Mouse (Mus musculus) limb, embryonic 11.5 days (tissue): ENCODE data around the gene Fignl1. TPM values are rescaled to one million over a fixed set of nuclear protein-coding genes. Genes with fewer than 3 reads are reported as not detected.

ENCODE experiments used
- ATAC-seq: fragments of 200-750 bp; cut with Nextera tagmentation; 2 replicates; pipeline ENCODE4 v1.8.0; 2017; ENCODE audit warnings: low read depth; ENCODE audit not compliant: insufficient number of reproducible peaks, low FRiP score, low TSS enrichment
- DNase-seq: peaks from one replicate; pipeline ENCODE4 v3.0.0-alpha.2; 2015; ENCODE audit warnings: low spot score
- H3K27ac ChIP-seq: fragments of 300-500 bp; sonication (generic); replicated peaks from 2 replicates; pipeline ENCODE4 v1.5.1; 2014; ENCODE audit warnings: low read depth, mild to moderate bottlenecking, low read length
- H3K27me3 ChIP-seq: fragments of 300-500 bp; sonication (generic); 2 replicates; pipeline ENCODE4 v1.6.1; 2014; ENCODE audit warnings: mild to moderate bottlenecking, low read length, mixed read lengths; ENCODE audit not compliant: control insufficient read depth, insufficient read depth
- H3K36me3 ChIP-seq: fragments of 300-500 bp; sonication (generic); 2 replicates; pipeline ENCODE4 v1.6.1; 2014; ENCODE audit warnings: mild to moderate bottlenecking, low read length, moderate library complexity, mixed read lengths; ENCODE audit not compliant: control insufficient read depth, insufficient read depth
- H3K4me1 ChIP-seq: fragments of 300-500 bp; sonication (generic); 2 replicates; pipeline ENCODE4 v1.6.1; 2014; ENCODE audit warnings: low read length, mixed read lengths; ENCODE audit not compliant: control insufficient read depth, insufficient read depth
- H3K4me2 ChIP-seq: fragments of 300-500 bp; sonication (generic); 2 replicates; pipeline ENCODE4 v1.6.1; 2014; ENCODE audit warnings: low read depth, mild to moderate bottlenecking, moderate library complexity; ENCODE audit not compliant: severe bottlenecking
- H3K4me3 ChIP-seq: fragments of 300-500 bp; sonication (generic); 2 replicates; pipeline ENCODE4 v1.5.1; 2014; ENCODE audit warnings: low read depth, low read length
- H3K9ac ChIP-seq: fragments of 300-500 bp; sonication (generic); 2 replicates; pipeline ENCODE4 v1.6.1; 2014; ENCODE audit warnings: mild to moderate bottlenecking, low read length
- H3K9me3 ChIP-seq: fragments of 300-500 bp; sonication (generic); 2 replicates; pipeline ENCODE4 v1.6.1; 2016; ENCODE audit warnings: low read length; ENCODE audit not compliant: control insufficient read depth
- WGBS: fragments of 180-500 bp; shearing (Covaris S2); extraction: QIAGEN DNeasy Blood & Tissue Kit; methylation state at CpG from one replicate; pipeline ENCODE4 v1.1.7; 2014; 5-methylcytosine and 5-hydroxymethylcytosine counted together
- polyA plus RNA-seq: library from polyadenylated mRNA; unstranded; fragments of >200 nt; fragmentation: Nextera tagmentation; extraction: Ambion mirVana; gene quantifications from 2 replicates; pipeline ENCODE4 v1.2.1, GENCODE M21; 2014

Gene Fignl1
- polyA plus RNA-seq, 1 experiment from 2014 or later, result 96.7 TPM

DNA sequence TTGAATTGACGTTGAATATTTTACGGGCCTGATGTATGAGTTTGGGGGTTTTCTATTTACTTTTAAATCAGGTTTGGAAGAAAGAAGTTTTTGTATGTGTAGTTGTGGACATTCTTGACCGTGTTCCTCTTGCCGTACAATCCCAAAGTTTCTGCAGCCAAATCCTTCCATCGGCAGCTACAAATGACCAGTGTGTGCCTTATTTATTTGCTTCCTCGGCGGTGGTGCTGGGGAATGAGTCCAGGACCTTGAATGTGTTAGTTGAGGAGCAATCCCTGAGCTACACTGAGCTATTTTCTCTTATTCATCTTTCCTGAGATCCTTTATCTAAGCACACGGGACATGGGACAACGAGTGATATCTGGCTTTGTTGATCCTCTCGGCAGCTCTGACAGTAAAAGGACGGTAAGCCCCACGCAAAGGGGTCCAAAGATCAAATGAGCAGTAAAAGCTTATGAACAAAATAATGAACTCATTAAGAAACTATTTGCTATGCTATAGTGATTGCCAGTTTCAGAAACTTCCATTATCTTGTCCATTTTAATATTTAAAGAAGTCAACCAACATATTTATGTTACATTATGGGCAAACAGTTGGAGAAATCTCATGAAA is 22.2 kb upstream of the Fignl1 start:
- Histone ChIP-seq H3K9ac (no peak overlapping the region), H3K4me1 (peaks cover 49% of the 10 kb centered on the region), H3K27ac (peak overlapping the region; percentile 96), H3K36me3 (no peaks in the 10 kb centered on the region), H3K4me2 (peak overlapping the region; percentile 8; the same call in 1 of the 2 replicates), H3K9me3 (no peaks in the 10 kb centered on the region), H3K4me3 (no peak overlapping the region), H3K27me3 (no peaks in the 10 kb centered on the region)
- 20% methylated on average over 12 of the region's 12 CpGs for WGBS
- DNase-seq, result no peak
- ATAC-seq, result no peak

DNA sequence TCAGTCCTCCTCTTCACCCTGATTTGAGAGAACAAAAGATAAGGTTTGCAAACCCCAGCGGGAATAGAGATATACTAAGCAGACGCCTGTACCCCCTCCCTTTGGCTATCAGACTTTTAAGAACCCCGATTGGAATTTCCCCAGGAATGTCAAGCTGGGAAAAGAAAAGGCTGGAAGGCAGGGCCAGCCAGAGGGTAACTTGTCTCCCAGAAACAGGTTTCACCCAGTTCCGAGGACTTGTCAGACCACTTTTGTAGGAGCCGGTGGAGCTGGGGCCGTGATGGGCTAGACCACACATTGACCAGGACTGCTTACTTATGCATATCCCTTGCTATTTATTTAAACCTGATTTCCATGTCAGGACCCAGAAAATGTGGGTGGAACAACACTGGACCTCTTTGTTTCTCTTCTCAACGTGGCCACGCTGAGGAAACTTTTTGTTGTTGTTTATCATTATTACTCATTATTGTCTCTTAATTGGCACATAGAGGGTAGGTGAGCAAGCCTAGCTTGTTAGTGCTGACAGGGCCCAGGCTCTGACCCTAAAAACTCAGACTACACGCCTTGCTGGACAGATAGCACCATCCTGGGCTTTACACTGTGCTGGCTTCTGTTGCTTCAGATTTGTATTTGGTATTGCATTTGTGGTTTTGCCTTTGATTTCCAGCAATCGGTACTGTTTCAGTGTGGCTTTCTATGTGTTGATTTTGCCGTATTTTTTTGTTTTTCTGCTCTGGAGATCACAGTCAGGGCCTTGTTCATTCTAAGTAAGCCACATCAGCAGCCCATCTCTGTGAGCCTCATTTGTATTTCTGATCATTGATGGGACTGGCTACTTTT is 20.6 kb upstream of the Fignl1 start:
- ATAC-seq, result peak; percentile 44; the same call in 1 of the 2 replicates
- WGBS, result 24% methylated on average over 11 of the region's 11 CpGs
- DNase-seq, result peak; percentile 68
- no peaks in the 10 kb centered on the region for H3K9me3 ChIP-seq
- no peaks in the 10 kb centered on the region for H3K27me3 ChIP-seq
- no peaks in the 10 kb centered on the region for H3K36me3 ChIP-seq
- peaks cover 55% of the 10 kb centered on the region for H3K4me1 ChIP-seq
- no peak overlapping the region for H3K4me3 ChIP-seq
- H3K4me2 ChIP-seq, result no peak overlapping the region
- H3K27ac ChIP-seq, result peak overlapping the region; percentile 96
- peak overlapping the region; percentile 24; the same call in 1 of the 2 replicates for H3K9ac ChIP-seq

DNA sequence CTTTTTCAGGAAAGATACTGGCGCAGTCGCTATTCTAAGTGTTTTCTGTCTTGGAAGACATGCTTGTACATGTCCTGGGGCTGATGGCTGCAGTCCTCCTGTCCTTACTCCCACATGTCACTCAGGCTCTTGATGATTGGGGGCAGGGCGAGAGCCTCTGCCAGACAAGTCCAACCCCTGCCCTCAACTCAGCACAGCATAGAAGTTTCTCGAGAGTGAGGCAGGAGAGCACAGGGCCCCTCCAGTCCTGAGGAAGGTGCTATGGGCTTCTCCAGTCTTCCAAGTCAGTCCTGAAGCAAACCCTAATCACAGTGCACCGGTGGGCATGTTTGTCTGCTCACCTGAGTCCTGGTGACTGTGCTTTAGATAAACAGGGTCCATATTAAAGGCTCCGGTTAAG is 20.0 kb upstream of the Fignl1 start:
- ATAC-seq, result 0 out of 2 replicates have a peak, but pooled peaks have one; percentile 37
- H3K36me3 ChIP-seq, result no peaks in the 10 kb centered on the region
- peak overlapping the region; percentile 96 for H3K27ac ChIP-seq
- no peak overlapping the region for H3K4me3 ChIP-seq
- DNase-seq, result peak; percentile 66
- WGBS, result 19% methylated on average over 6 of the region's 6 CpGs
- no peak overlapping the region for H3K4me2 ChIP-seq
- H3K27me3 ChIP-seq, result no peaks in the 10 kb centered on the region
- H3K4me1 ChIP-seq, result peaks cover 59% of the 10 kb centered on the region
- peak overlapping the region; percentile 1; the same call in 1 of the 2 replicates for H3K9ac ChIP-seq
- no peaks in the 10 kb centered on the region for H3K9me3 ChIP-seq

DNA sequence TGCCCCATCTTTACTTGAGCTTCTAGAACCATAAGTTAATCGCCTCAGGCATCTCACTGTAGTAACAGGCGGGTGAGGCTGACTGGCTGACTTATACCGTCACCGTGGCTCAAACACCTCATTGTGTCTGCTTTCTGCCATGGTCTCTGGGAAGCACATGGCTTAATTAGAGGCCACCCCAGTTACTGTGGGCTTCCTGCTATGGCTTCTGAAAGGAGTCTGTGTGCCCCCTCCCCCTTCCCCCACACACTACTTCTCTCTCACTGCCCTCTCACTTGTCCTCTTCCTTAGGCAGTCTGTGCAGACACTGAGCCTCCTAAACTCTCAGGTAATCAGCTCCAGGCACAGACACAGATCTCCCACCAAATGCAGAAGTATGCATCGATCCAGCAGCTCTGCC is 19.5 kb upstream of the Fignl1 start:
- H3K27ac ChIP-seq, result peak overlapping the region; percentile 96
- peak; percentile 77 for DNase-seq
- H3K27me3 ChIP-seq, result no peaks in the 10 kb centered on the region
- H3K9me3 ChIP-seq, result no peaks in the 10 kb centered on the region
- H3K4me2 ChIP-seq, result no peak overlapping the region
- peak; percentile 83 for ATAC-seq
- H3K9ac ChIP-seq, result peak overlapping the region; percentile 27; the same call in 1 of the 2 replicates
- peaks cover 59% of the 10 kb centered on the region for H3K4me1 ChIP-seq
- H3K36me3 ChIP-seq, result no peaks in the 10 kb centered on the region
- H3K4me3 ChIP-seq, result no peak overlapping the region
- 12% methylated on average over 5 of the region's 5 CpGs for WGBS

DNA sequence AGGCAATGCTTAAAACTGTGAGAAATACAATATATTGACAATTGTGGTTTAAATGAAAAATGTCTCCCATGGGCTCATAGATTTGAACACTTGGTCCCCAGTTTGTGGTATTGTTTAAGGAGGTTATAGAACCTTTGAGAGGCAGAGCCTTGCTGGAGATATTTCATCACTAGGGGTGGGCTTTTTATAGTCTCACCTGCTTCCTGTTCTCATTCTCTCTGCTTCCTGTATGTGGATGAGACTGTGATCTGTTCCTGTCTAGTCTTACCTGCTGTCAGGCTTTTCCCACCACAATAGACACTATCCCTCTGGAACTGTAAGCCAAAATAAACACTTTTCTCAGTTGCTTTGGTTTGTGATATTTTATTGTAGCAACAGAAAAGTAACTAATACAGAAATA is 17.7 kb upstream of the Fignl1 start:
- Histone ChIP-seq H3K4me3 (no peak overlapping the region), H3K4me1 (peaks cover 54% of the 10 kb centered on the region), H3K27ac (no peak overlapping the region), H3K27me3 (no peaks in the 10 kb centered on the region), H3K36me3 (no peaks in the 10 kb centered on the region), H3K9me3 (no peaks in the 10 kb centered on the region), H3K4me2 (no peak overlapping the region), H3K9ac (no peak overlapping the region)
- no peak for ATAC-seq
- no peak for DNase-seq

DNA sequence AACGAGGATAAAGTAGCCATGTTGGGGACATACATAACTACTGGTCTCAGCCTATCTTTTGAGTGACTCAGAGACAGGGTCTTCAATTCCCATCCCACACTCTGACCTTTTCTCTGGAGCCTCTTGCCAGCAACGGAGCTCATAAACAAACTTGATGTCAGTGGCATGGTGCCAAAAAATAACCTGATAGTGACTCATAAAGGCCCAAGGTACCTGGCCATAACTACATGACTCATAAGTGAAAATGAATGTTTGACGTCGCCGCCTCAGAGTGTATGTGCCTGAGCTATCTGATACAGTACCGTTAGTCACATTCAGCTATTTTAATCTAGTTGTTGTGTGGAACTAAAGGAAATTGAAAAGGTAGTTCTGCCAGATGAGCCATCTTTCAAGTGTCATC is 16.9 kb upstream of the Fignl1 start:
- H3K4me3 ChIP-seq, result no peak overlapping the region
- no peaks in the 10 kb centered on the region for H3K9me3 ChIP-seq
- ATAC-seq (no peak), DNase-seq (no peak)
- peaks cover 54% of the 10 kb centered on the region for H3K4me1 ChIP-seq
- H3K36me3 ChIP-seq, result no peaks in the 10 kb centered on the region
- H3K4me2 ChIP-seq, result no peak overlapping the region
- 0 out of 2 replicates have a peak overlapping the region, but pooled peaks have one; percentile 39 for H3K27ac ChIP-seq
- no peaks in the 10 kb centered on the region for H3K27me3 ChIP-seq
- no peak overlapping the region for H3K9ac ChIP-seq
- WGBS, result 83% methylated on average over 6 of the region's 6 CpGs

DNA sequence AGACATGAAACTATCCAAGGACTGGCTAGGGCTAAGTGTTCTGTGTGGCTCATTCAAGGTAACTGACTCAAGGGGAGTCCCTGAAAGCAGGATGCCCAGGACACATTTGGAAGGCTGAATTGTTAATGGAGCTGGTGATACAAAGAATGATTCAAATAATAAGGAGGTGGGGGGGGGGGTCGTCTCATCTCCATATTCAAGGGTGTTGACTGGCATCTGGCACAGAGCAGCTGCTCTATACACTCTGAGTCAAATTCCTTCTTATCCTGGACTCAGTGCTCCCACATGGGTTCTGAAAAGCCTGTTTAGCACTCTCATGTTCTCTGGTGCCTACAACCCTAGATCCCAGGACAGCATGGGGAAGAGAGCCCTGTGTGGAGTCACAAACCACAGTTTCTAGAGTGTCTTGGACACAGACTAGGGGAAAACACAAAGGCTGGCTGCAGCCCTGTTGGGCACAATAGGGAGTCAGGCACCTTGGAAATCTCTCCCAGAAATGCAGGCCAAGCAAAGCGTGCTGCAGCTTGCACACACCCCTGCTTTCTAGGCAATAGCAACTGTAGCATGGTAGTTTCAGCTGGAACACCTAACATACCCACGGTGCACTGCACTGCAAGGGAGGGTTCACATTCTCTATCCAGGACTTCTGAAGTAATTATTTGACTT is 16.3 kb upstream of the Fignl1 start:
- no peaks in the 10 kb centered on the region for H3K36me3 ChIP-seq
- H3K4me2 ChIP-seq, result no peak overlapping the region
- no peak for DNase-seq
- no peak overlapping the region for H3K9ac ChIP-seq
- no peak for ATAC-seq
- H3K27ac ChIP-seq, result peak overlapping the region; percentile 45; the same call in 1 of the 2 replicates
- peaks cover 51% of the 10 kb centered on the region for H3K4me1 ChIP-seq
- no peak overlapping the region for H3K4me3 ChIP-seq
- H3K9me3 ChIP-seq, result no peaks in the 10 kb centered on the region
- H3K27me3 ChIP-seq, result no peaks in the 10 kb centered on the region
- WGBS, result 61% methylated on average over 3 of the region's 3 CpGs
